Mouse (Mus musculus): ENCODE data around the gene Nptxr.

- TF ChIP-seq UBTF (IDR thresholded peaks at IDR 0.05; ENCODE audit: low read depth, low read length): no peak
- no peak for TF ChIP-seq USF1 (IDR thresholded peaks at IDR 0.05; ENCODE audit: low read depth, low read length)
- no peak for TF ChIP-seq ZNF384 (IDR thresholded peaks at IDR 0.05; ENCODE audit: low read depth, low read length)
- no peak for TF ChIP-seq EP300 (IDR thresholded peaks at IDR 0.05; ENCODE audit: low read length)
- TF ChIP-seq JUND (conservative IDR thresholded peaks at IDR 0.05; ENCODE audit: low read depth, low read length): no peak
- TF ChIP-seq POLR2A (IDR thresholded peaks at IDR 0.05; ENCODE audit: low read depth, low read length): no peak
- no peak for TF ChIP-seq HCFC1 (IDR thresholded peaks at IDR 0.05; ENCODE audit: low read depth, low read length)
These were observed 13.8 kb upstream of the Nptxr start for GRCm38 (mm10) chr15:79818325-79818724.

Data from CH12.LX (cell line).